Mouse (Mus musculus) limb, embryonic 12.5 days (tissue): ENCODE results near the gene Mettl24. TPM values are rescaled to one million over a fixed set of nuclear protein-coding genes. Genes with fewer than 3 reads are reported as not detected.
A peak's percentile ranks its signal among the peaks of the same experiment; 100 is the strongest.

Experiments
- ATAC-seq: fragments of 200-750 bp; cut with Nextera tagmentation; 2 replicates; pipeline ENCODE4 v1.8.0; 2017; ENCODE audit warnings: low read depth, moderate TSS enrichment; ENCODE audit not compliant: insufficient number of reproducible peaks, insufficient read depth, low FRiP score, low TSS enrichment
- H3K27ac ChIP-seq: fragments of 300-500 bp; sonication (generic); 2 replicates; pipeline ENCODE4 v1.5.1; 2016; ENCODE audit warnings: mild to moderate bottlenecking, moderate library complexity
- H3K27me3 ChIP-seq: fragments of 300-500 bp; sonication (generic); 2 replicates; pipeline ENCODE4 v1.6.1; 2016; ENCODE audit warnings: mild to moderate bottlenecking, moderate library complexity
- H3K36me3 ChIP-seq: fragments of 300-500 bp; sonication (generic); 2 replicates; pipeline ENCODE4 v1.6.1; 2016; ENCODE audit warnings: mild to moderate bottlenecking, moderate library complexity
- H3K4me1 ChIP-seq: fragments of 300-500 bp; sonication (generic); replicated peaks from 2 replicates; pipeline ENCODE4 v1.6.1; 2016
- H3K4me2 ChIP-seq: fragments of 300-500 bp; sonication (generic); 2 replicates; pipeline ENCODE4 v1.6.1; 2016; ENCODE audit warnings: mild to moderate bottlenecking, moderate library complexity
- H3K4me3 ChIP-seq: fragments of 300-500 bp; sonication (generic); replicated peaks from 2 replicates; pipeline ENCODE4 v1.5.1; 2016; ENCODE audit warnings: mild to moderate bottlenecking
- H3K9ac ChIP-seq: fragments of 300-500 bp; sonication (generic); replicated peaks from 2 replicates; pipeline ENCODE4 v1.6.1; 2016; ENCODE audit warnings: mild to moderate bottlenecking, moderate library complexity
- H3K9me3 ChIP-seq: fragments of 300-500 bp; sonication (generic); 2 replicates; pipeline ENCODE4 v1.6.1; 2016; ENCODE audit warnings: mild to moderate bottlenecking, moderate library complexity
- WGBS: fragments of 180-500 bp; shearing (Covaris S2); methylation state at CpG from one replicate; pipeline ENCODE4 v1.1.7; 2016; 5-methylcytosine and 5-hydroxymethylcytosine counted together
- polyA plus RNA-seq: library from polyadenylated mRNA; unstranded; fragments of >200 nt; fragmentation: Nextera tagmentation; extraction: Ambion mirVana; gene quantifications from 2 replicates; pipeline ENCODE4 v1.2.1, GENCODE M21; 2016

The Mettl24 gene
- 1.00 and 1.5 TPM in 2 replicates for polyA plus RNA-seq

- ATAC-seq: peak; percentile 83
- peaks cover 12% of the 10 kb centered on the region; the same call in 1 of the 2 replicates for H3K4me1 ChIP-seq
- no peaks in the 10 kb centered on the region for H3K9me3 ChIP-seq
- 1% methylated on average over 50 of the region's 50 CpGs for WGBS
- H3K4me3 ChIP-seq: peak within 1 kb of the TSS; percentile 65
- H3K4me2 ChIP-seq: peak within 1 kb of the TSS; percentile 97
- peak within 1 kb of the TSS; percentile 79 for H3K9ac ChIP-seq
- H3K36me3 ChIP-seq: no peaks in the 10 kb centered on the region
- H3K27me3 ChIP-seq: peaks cover 4% of the 10 kb centered on the region; the same call in 1 of the 2 replicates
- no peak within 1 kb of the TSS for H3K27ac ChIP-seq
These were observed at the start of gene Mettl24 for GRCm38 (mm10) chr10:40683092-40683867. TSS of gene Mettl24 (plus strand) at chr10:40683282.

GRCm38 (mm10) chr10:40637331-40637730 lies 45.8 kb upstream of the Mettl24 start:
- ATAC-seq: no peak
- Histone ChIP-seq H3K27me3 (no peaks in the 10 kb centered on the region), H3K9me3 (no peaks in the 10 kb centered on the region), H3K36me3 (no peaks in the 10 kb centered on the region), H3K27ac (no peak overlapping the region), H3K9ac (no peak overlapping the region), H3K4me2 (peak overlapping the region; percentile 6; the same call in 1 of the 2 replicates), H3K4me3 (no peak overlapping the region), H3K4me1 (peaks cover 25% of the 10 kb centered on the region)
- 14% methylated on average over 10 of the region's 10 CpGs for WGBS

- Histone ChIP-seq H3K9me3 (no peaks in the 10 kb centered on the region), H3K9ac (no peak overlapping the region), H3K27ac (no peak overlapping the region), H3K4me2 (peak overlapping the region; percentile 23; the same call in 1 of the 2 replicates), H3K36me3 (no peaks in the 10 kb centered on the region), H3K27me3 (no peaks in the 10 kb centered on the region), H3K4me3 (no peak overlapping the region), H3K4me1 (peaks cover 25% of the 10 kb centered on the region)
- ATAC-seq: peak; percentile 59; the same call in 1 of the 2 replicates
- 28% methylated on average over 7 of the region's 7 CpGs for WGBS
These were observed 44.8 kb upstream of the Mettl24 start for GRCm38 (mm10) chr10:40638276-40638675.

- H3K4me1 ChIP-seq: peaks cover 25% of the 10 kb centered on the region
- 53% methylated on average over 26 of the region's 26 CpGs for WGBS
- no peak for ATAC-seq
- no peak overlapping the region for H3K4me2 ChIP-seq
- 0 out of 2 replicates have a peak overlapping the region, but pooled peaks have one; percentile 19 for H3K27ac ChIP-seq
- no peak overlapping the region for H3K4me3 ChIP-seq
- no peaks in the 10 kb centered on the region for H3K36me3 ChIP-seq
- no peaks in the 10 kb centered on the region for H3K9me3 ChIP-seq
- H3K9ac ChIP-seq: no peak overlapping the region
- no peaks in the 10 kb centered on the region for H3K27me3 ChIP-seq
These were observed 44.0 kb upstream of the Mettl24 start for GRCm38 (mm10) chr10:40638823-40639819.

GRCm38 (mm10) chr10:40640406-40640805 lies 42.7 kb upstream of the Mettl24 start:
- H3K27ac ChIP-seq: no peak overlapping the region
- H3K36me3 ChIP-seq: no peaks in the 10 kb centered on the region
- 91% methylated on average over 4 of the region's 4 CpGs for WGBS
- no peak overlapping the region for H3K4me3 ChIP-seq
- H3K9ac ChIP-seq: no peak overlapping the region
- ATAC-seq: no peak
- no peak overlapping the region for H3K4me2 ChIP-seq
- peaks cover 25% of the 10 kb centered on the region for H3K4me1 ChIP-seq
- H3K9me3 ChIP-seq: no peaks in the 10 kb centered on the region
- no peaks in the 10 kb centered on the region for H3K27me3 ChIP-seq

GRCm38 (mm10) chr10:40641901-40642300 lies 41.2 kb upstream of the Mettl24 start:
- Histone ChIP-seq H3K4me1 (peaks cover 25% of the 10 kb centered on the region), H3K27me3 (peaks cover 3% of the 10 kb centered on the region; the same call in 1 of the 2 replicates), H3K27ac (no peak overlapping the region), H3K36me3 (no peaks in the 10 kb centered on the region), H3K9ac (no peak overlapping the region), H3K4me2 (no peak overlapping the region), H3K4me3 (no peak overlapping the region), H3K9me3 (peaks cover 6% of the 10 kb centered on the region; the same call in 1 of the 2 replicates)
- 78% methylated on average over 7 of the region's 7 CpGs for WGBS
- no peak for ATAC-seq

- Histone ChIP-seq H3K9me3 (peaks cover 11% of the 10 kb centered on the region), H3K27ac (no peak overlapping the region), H3K27me3 (peaks cover 3% of the 10 kb centered on the region; the same call in 1 of the 2 replicates), H3K4me1 (peaks cover 15% of the 10 kb centered on the region), H3K4me3 (no peak overlapping the region), H3K9ac (no peak overlapping the region), H3K4me2 (no peak overlapping the region), H3K36me3 (no peaks in the 10 kb centered on the region)
- WGBS: 83% methylated on average over 5 of the region's 5 CpGs
- ATAC-seq: no peak
These were observed 40.0 kb upstream of the Mettl24 start for GRCm38 (mm10) chr10:40643126-40643525.

- no peak for ATAC-seq
- H3K4me2 ChIP-seq: no peak overlapping the region
- H3K4me3 ChIP-seq: no peak overlapping the region
- H3K27ac ChIP-seq: no peak overlapping the region
- H3K9ac ChIP-seq: no peak overlapping the region
- no peaks in the 10 kb centered on the region for H3K36me3 ChIP-seq
- peaks cover 3% of the 10 kb centered on the region; the same call in 1 of the 2 replicates for H3K27me3 ChIP-seq
- WGBS: 70% methylated on average over 9 of the region's 9 CpGs
- H3K9me3 ChIP-seq: peaks cover 11% of the 10 kb centered on the region
- peaks cover 2% of the 10 kb centered on the region for H3K4me1 ChIP-seq
These were observed 38.6 kb upstream of the Mettl24 start for GRCm38 (mm10) chr10:40644456-40644855.

GRCm38 (mm10) chr10:40645346-40645745 lies 37.7 kb upstream of the Mettl24 start:
- ATAC-seq: no peak
- Histone ChIP-seq H3K27ac (no peak overlapping the region), H3K4me3 (no peak overlapping the region), H3K9ac (no peak overlapping the region), H3K4me2 (no peak overlapping the region), H3K36me3 (no peaks in the 10 kb centered on the region), H3K9me3 (peaks cover 11% of the 10 kb centered on the region), H3K4me1 (no peaks in the 10 kb centered on the region; the same call in 1 of the 2 replicates), H3K27me3 (peaks cover 3% of the 10 kb centered on the region; the same call in 1 of the 2 replicates)
- WGBS: 76% methylated on average over 1 of the region's 1 CpGs

GRCm38 (mm10) chr10:40648776-40649175 lies 34.3 kb upstream of the Mettl24 start:
- Histone ChIP-seq H3K27me3 (peaks cover 3% of the 10 kb centered on the region; the same call in 1 of the 2 replicates), H3K36me3 (no peaks in the 10 kb centered on the region), H3K9ac (no peak overlapping the region), H3K27ac (no peak overlapping the region), H3K9me3 (peaks cover 11% of the 10 kb centered on the region), H3K4me1 (peaks cover 5% of the 10 kb centered on the region), H3K4me3 (no peak overlapping the region), H3K4me2 (no peak overlapping the region)
- ATAC-seq: no peak
- 89% methylated on average over 12 of the region's 12 CpGs for whole genome bisulfite sequencing

- no peak for ATAC-seq
- H3K4me3 ChIP-seq: no peak overlapping the region
- no peak overlapping the region for H3K27ac ChIP-seq
- H3K9ac ChIP-seq: no peak overlapping the region
- H3K27me3 ChIP-seq: peaks cover 3% of the 10 kb centered on the region; the same call in 1 of the 2 replicates
- H3K4me1 ChIP-seq: peaks cover 12% of the 10 kb centered on the region
- no peaks in the 10 kb centered on the region for H3K36me3 ChIP-seq
- H3K9me3 ChIP-seq: peaks cover 11% of the 10 kb centered on the region
- WGBS: 26% methylated on average over 4 of the region's 4 CpGs
- no peak overlapping the region for H3K4me2 ChIP-seq
These were observed 33.4 kb upstream of the Mettl24 start for GRCm38 (mm10) chr10:40649634-40650033.
